Mouse (Mus musculus): ENCODE results near the gene Akr1a1.
"Not testable (repeated sequence)": the region's sequence is repeated elsewhere in the genome, so short reads cannot be mapped to it uniquely, and the experiment has no call there.

Akr1a1 gene

DNA sequence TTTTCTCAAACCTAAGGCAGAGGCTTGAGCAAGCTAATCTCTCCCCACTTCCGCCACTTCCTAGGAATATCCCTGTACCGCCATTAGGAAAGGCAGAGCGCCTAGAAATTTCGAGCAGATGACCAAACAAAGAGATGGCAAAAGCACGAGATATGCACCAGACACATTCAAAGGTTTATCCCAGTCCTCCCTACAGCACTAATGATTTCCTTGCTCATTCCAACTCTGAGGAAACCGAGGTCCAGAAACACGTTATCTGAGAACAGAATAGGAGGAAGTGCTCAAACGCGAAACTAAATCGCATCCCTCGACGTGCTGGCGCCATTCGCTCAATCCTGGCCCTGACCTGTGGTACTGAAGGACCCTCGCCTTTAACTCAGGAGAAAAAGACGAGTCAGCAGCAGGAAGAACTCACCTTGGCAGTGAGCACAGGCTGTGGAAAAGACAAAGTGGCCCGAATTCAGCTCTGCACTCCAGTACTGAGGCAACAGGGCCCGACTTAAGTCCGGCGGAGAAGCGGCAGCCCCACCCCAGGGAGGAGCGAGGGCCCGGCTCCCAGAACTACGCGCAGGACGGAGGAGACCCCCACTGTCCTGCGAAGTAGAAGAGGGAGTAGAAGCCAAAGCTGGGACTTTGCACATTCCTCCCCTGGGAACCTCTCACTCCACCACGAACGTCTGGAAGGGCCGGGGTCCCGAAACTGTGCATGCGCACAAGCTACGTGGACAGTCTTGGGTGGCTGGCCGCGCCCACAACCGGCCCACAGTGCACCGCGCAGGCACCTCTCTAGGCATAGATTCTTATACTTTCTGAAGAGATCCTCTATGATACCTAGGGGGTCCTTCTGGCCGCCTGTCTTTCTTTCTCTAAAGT lies at the start of gene Akr1a1:
Gene Akr1a1 (minus strand): TSS at position 757 of the 873 bp plus-strand sequence.
- DNase-seq (ENCODE audit: low spot score in 2 of 2), result peak; percentile 77 to 94

GRCm38 (mm10) chr4:116700964-116701363 lies 49.5 kb upstream of the Akr1a1 start:
- DNase-seq (ENCODE audit: low spot score in 2 of 2), result no peak

DNA sequence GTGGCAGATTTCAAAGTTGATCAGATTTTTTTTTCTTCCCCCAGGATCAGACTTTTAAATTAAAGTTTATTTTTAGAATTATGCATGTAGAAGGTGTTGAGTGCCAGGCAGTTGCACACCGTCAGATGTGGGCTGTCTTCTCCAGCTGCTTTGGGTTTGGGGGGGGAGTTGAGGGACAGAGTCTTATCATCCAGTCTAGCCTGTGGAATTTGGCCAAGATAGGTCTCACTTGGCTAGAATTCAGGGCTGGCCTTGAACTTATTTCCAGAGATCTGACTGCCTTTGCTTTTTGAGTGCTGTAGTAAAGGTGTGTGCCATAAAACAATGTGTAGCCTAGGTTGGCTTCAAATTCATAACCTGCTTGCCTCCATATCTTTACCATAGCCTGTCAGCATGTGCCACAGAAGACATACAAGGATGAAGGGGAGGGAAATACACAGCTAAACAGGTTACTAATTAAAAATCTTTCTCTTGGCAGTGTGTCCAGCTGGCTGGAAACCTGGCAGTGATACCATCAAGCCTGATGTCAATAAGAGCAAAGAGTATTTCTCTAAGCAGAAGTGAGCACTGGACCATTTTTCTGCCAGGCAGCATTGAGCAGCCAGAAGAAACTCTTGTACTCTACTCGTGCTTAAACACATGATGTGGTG lies 47.3 kb upstream of the Akr1a1 start:
- no peak for DNase-seq (ENCODE audit: low spot score in 2 of 2)

DNA sequence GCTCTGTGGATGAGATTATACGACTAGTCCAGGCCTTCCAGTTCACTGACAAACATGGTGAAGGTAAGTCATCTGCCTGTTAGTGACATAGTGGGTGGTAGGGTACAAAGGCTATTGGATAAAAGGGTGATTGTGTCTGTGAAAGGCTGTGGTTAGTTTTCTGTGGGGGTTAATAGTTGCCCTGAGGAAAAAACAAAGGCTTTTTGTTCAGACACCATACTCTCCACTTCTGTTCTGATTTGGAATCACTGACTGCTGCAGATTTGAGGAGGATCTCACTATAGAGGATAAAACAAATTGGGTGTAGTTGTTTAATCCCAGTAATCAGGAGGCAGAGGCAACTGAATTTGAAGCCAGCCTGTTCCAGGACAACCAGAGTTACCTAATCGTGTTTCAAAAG lies 42.3 kb upstream of the Akr1a1 start:
- no peak for DNase-seq (ENCODE audit: low spot score in 2 of 2)

DNA sequence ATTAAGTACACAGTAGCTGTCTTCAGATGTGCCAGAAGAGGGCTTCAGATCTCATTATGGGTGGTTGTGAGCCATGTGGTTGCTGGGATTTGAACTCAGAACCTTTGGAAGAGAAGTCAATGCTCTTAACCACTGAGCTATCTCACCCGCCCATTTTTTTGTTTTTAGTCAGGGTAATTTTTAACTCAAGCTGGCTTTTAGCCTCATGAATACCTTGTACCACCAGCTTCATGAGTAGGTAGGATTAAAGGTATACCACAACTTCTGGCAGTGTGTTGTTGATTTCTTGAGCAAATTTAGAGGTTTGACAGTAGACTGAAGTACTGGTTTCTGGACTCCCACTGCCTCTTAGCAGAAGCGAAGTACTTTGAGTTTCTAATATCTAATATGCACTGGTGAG lies 40.7 kb upstream of the Akr1a1 start:
- no peak for DNase-seq (ENCODE audit: low spot score in 2 of 2)

DNA sequence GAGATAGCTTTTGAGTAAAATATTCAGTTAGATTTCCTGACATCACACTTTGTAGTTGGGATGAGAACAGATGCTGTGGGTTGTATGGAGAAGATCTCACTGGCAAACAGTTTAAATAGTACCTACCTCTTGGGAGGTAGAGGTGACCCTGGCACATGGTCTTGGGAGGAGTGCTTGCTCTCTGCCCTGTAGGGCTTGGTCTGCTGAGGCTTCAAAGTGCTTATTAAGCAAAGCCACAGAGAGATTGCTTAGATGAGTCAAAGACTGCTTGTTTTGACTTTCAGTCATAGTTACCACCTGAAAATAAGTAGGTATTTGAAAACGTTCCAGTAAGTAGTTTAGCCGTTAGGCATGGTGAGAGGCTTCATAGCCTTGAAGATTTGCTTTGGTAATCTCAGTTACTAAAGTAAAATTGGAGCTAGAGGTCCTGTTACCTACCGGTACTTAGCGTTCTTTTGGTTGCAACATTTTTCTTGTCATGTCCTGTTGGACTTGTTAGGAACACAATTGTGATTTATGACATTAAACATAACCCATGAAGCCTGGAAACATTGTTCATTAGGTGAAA lies 37.9 kb upstream of the Akr1a1 start:
- no peak for DNase-seq (ENCODE audit: low spot score in 2 of 2)

GRCm38 (mm10) chr4:116687041-116687440 lies 35.6 kb upstream of the Akr1a1 start:
- no peak for DNase-seq (ENCODE audit: low spot score in 2 of 2)

GRCm38 (mm10) chr4:116685402-116686061 lies 34.1 kb upstream of the Akr1a1 start, which contains the start of gene Prdx1:
Gene Prdx1, plus strand, starts transcription at chr4:116685544.
- peak; percentile 76 to 92 for DNase-seq (ENCODE audit: low spot score in 2 of 2)

DNA sequence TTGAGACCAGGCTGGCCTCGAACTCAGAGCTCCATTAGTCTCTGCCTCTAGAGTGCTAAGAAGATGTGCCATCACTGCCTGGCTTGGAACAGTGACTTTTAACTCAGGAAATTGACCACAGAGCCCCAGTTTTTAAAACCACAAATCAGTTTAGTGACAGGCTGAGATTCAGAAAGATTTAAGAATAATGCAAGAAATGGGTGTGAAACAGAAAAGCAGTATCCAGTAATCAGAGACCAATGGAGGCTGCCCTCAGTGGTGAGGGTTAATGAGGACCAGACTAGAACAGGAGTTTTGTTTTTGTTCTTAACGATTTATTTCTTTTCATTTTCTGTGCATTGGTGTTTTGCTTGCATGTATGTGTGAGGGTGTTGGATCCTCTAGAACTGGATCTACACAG lies 33.2 kb upstream of the Akr1a1 start:
- DNase-seq (ENCODE audit: low spot score in 2 of 2), result no peak

- no peak for DNase-seq (ENCODE audit: low spot score in 2 of 2)
Measured at GRCm38 (mm10) chr4:116683957-116684356, 32.5 kb upstream of the Akr1a1 start.

DNA sequence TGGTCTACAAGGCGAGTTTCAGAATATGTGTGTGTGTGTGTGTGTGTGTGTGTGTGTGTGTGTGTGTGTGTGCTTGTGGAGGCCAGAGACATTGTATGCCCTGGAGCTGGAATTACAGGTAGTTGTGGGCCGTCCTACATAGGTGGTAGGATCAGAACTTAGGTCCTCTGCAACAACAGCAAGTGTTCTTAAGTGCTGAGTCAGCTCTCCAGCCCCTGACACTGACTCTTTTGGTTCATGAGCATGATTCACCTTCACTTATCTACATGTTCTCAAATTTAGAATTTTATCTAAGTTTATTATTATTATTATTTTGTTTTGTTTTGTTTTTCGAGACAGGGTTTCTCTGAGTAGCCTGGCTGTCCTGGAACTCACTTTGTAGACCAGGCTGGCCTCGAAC lies 29.0 kb upstream of the Akr1a1 start:
- DNase-seq (ENCODE audit: low spot score in 2 of 2), result not testable (repeated sequence)

DNA sequence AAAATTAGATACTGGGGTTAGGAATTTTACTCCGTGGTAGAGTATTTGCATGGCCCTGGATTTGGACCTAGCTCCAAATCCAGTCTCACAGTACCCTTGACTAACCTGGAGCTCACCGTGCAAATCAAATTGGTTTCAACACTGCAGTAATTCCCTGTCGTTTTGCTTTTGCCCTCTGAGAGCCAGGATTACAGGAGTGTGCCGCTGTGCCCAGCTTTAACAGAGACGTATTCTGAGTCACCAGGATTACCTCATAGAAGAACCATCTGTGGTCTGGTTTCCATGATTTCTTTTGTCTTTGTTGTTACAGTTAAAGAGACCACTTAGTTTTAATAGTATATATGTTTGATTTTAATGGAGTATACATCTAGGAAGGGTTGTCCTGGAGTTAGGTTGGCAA lies 27.7 kb upstream of the Akr1a1 start:
- DNase-seq (ENCODE audit: low spot score in 2 of 2), result no peak

- no peak for DNase-seq (ENCODE audit: low spot score in 2 of 2)
Measured at GRCm38 (mm10) chr4:116677808-116678207, 26.3 kb upstream of the Akr1a1 start.

- DNase-seq (ENCODE audit: low spot score in 2 of 2), result no peak
Measured at GRCm38 (mm10) chr4:116676027-116676426, 24.5 kb upstream of the Akr1a1 start.

GRCm38 (mm10) chr4:116674761-116675160 lies 23.3 kb upstream of the Akr1a1 start:
- not testable (repeated sequence) for DNase-seq (ENCODE audit: low spot score in 2 of 2)

DNA sequence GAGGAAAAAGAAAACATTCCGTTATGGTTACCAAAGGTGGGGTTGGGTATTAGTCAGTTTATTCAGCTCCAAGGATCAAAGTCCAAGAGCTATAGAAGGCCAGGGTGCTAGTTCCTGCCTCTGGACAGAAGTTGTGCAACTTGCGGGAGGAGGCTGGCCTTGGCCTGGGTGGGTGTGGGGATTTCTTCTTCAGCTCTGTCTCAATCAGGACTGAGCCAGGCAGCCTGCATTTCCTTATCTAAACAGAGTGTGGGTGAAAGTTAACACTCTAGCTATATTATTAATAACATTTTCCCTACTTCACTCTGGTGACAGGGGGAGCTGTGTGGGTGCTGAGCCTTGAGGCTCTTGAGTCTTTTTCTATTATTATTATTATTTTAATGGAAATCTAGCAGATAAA lies 21.3 kb upstream of the Akr1a1 start:
- no peak for DNase-seq (ENCODE audit: low spot score in 2 of 2)

DNA sequence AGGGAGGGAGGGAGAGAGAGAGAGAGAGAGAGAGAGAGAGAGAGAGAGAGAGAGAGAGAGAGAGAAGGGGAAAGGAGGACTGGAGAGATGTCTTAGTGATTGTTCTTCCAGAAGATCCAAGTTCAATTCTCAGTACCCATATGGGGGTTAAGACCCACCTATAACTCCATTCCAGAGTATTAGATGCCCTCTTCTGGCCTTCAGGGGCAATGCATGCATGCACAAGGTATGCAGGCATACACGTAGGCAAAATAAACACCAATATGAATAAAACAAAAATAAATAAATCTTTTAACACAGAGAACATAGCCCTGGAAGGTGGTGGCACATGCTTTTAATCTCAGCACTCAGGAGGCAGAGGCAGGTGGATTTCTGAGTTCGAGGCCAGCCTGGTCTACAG lies 17.8 kb upstream of the Akr1a1 start:
- no peak for DNase-seq (ENCODE audit: low spot score in 2 of 2)

DNA sequence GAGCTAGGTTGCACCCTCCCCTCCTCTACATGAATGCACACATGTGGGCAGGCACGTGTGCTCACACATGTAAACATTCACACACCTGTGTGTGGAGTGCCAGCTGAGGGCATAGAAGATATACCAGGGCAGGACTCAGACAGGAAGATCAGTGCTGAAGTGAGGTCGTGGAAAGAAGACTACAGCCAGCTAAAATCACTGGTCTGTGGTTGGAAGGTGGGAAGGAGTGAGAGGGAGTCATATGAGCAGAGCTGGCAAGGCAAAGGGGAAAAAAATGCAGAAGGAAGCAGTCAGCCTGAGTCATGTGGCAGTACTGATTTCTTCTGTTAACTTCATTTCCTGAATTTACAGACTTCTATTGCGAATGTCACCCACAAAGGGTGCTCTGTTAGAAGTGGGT lies 16.7 kb upstream of the Akr1a1 start:
- no peak for DNase-seq (ENCODE audit: low spot score in 2 of 2)

GRCm38 (mm10) chr4:116666625-116667024 lies 15.1 kb upstream of the Akr1a1 start:
- DNase-seq (ENCODE audit: low spot score in 2 of 2), result no peak

- DNase-seq (ENCODE audit: low spot score in 2 of 2), result no peak
Measured at GRCm38 (mm10) chr4:116661998-116662397, 10.5 kb upstream of the Akr1a1 start.

GRCm38 (mm10) chr4:116660829-116661228 lies 9.3 kb upstream of the Akr1a1 start:
- DNase-seq (ENCODE audit: low spot score in 2 of 2), result no peak

GRCm38 (mm10) chr4:116659916-116660315 lies 8.4 kb upstream of the Akr1a1 start:
- DNase-seq (ENCODE audit: low spot score in 2 of 2), result not testable (repeated sequence)
